Mouse (Mus musculus): Measurements from ENCODE around the gene Slc8a2.

The Slc8a2 gene

GRCm38 (mm10) chr7:16125829-16126228 lies 3.8 kb upstream of the Slc8a2 start:
- DNase-seq, result no peak

- DNase-seq, result no peak
Observed at GRCm38 (mm10) chr7:16128344-16128743, 1.3 kb upstream of the Slc8a2 start.

GRCm38 (mm10) chr7:16128899-16129298 lies 727 bp upstream of the Slc8a2 start:
- no peak for DNase-seq

- no peak for DNase-seq
Observed at GRCm38 (mm10) chr7:16129846-16130691, 443 bp downstream of the Slc8a2 start.

- no peak for DNase-seq
Observed at GRCm38 (mm10) chr7:16130956-16131634, 1.5 kb downstream of the Slc8a2 start.

- no peak for DNase-seq
Observed at GRCm38 (mm10) chr7:16132161-16132581, 2.5 kb downstream of the Slc8a2 start.

- DNase-seq, result no peak
Observed at GRCm38 (mm10) chr7:16132926-16133325, 3.3 kb downstream of the Slc8a2 start.

GRCm38 (mm10) chr7:16133691-16134090 lies 4.1 kb downstream of the Slc8a2 start:
- no peak for DNase-seq

GRCm38 (mm10) chr7:16134951-16135392 lies 5.3 kb downstream of the Slc8a2 start:
- DNase-seq, result no peak

GRCm38 (mm10) chr7:16146489-16147410 lies 17.1 kb downstream of the Slc8a2 start:
- DNase-seq, result no peak

GRCm38 (mm10) chr7:16147643-16148042 lies 18.0 kb downstream of the Slc8a2 start:
- no peak for DNase-seq

- no peak for DNase-seq
Observed at GRCm38 (mm10) chr7:16149241-16149640, 19.6 kb downstream of the Slc8a2 start.

- no peak for DNase-seq
Observed at GRCm38 (mm10) chr7:16150191-16151145, 20.8 kb downstream of the Slc8a2 start.

GRCm38 (mm10) chr7:16153522-16153921 lies 23.9 kb downstream of the Slc8a2 start:
- DNase-seq, result no peak

- DNase-seq, result no peak
Observed at GRCm38 (mm10) chr7:16155132-16155872, 25.7 kb downstream of the Slc8a2 start.

GRCm38 (mm10) chr7:16156105-16156714 lies 26.6 kb downstream of the Slc8a2 start:
- no peak for DNase-seq

- DNase-seq, result no peak
Observed at GRCm38 (mm10) chr7:16158735-16159134, 29.1 kb downstream of the Slc8a2 start.

GRCm38 (mm10) chr7:16160702-16161101 lies 31.1 kb downstream of the Slc8a2 start:
- no peak for DNase-seq

GRCm38 (mm10) chr7:16161302-16161701 lies 31.7 kb downstream of the Slc8a2 start:
- DNase-seq, result no peak

- DNase-seq, result no peak
Observed at GRCm38 (mm10) chr7:16162036-16162435, 32.4 kb downstream of the Slc8a2 start.
